Mouse (Mus musculus): ENCODE measurements around the gene Tmsb15a. TPM values are rescaled to one million over a fixed set of nuclear protein-coding genes. Genes with fewer than 3 reads are reported as not detected.

Tmsb15a gene
- total and polyA plus RNA-seq, 3 experiments: not detected

DNA sequence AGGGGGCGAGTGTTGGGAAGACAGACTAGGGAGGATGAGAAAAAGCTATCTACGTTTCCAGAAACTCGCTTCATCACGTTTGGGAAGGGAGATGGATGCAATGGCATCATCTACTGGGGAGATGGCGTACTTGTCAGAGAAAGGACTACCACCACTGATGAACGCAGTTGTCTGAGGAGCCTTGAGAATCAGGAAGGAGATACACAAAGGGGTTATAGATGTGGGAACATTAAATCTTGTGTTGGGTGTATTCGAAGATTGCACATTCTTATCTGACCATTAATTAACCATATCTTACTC is 17.9 kb upstream of the Tmsb15a start:
- H3K27ac ChIP-seq (ENCODE audit: insufficient read depth, low read depth): no peak overlapping the region
- dilution Hi-C loops (cut with MboI; ENCODE audit: extremely low pct_ligation_motif_present, extremely low pct_unique_long_range_greater_than_20kb, low sequenced_read_pairs): no loop called here
- peak; percentile 2 for DNase-seq (ENCODE audit: extremely low read depth)

DNA sequence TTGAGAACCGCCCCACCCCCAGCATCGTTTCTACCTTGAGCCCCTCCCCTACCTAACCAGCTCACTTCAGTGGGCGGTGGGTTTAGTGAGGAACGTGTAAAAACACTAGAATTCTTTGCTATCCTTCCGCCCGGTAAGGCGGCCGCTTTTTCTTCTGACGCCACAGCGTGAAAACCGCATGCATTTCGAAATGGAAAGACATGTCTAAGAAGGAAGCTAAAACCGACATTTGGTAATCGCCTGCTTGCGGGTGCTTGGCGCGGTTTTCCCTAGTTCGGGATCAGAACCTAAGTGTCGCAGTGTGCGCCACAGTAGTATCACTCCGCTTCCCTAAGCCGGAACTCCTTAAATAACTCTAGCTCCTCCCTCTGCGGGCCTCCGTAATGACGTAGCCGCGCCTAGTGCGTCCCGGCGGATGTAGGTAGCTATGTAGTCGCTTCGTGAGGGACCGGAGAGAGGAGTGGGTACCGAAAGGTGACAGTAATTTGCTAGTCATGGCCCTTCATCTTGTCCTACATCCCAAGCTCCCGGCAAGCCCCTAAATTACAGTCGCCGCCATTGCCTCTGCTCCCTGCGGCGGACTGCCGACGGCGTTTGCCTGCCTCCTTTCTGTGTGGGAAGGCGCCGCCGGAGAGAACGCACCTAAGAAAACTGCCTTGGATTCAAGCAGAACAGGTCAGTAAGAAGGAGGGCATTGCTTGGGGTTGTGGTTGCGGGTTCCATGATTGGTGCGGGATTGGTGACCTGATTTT is 17.4 kb upstream of the Tmsb15a start, which contains the start of the genes Armcx5 and Gprasp1:
TSS of gene Armcx5 (plus strand) at position 430 of the 752 bp plus-strand sequence.
TSS of gene Gprasp1 (plus strand) at position 430 of the 752 bp plus-strand sequence.
- dilution Hi-C loops (cut with MboI; ENCODE audit: extremely low pct_ligation_motif_present, extremely low pct_unique_long_range_greater_than_20kb, low sequenced_read_pairs) (no loop called here), in situ Hi-C loops (cut with MboI; ENCODE audit: low pct_ligation_motif_present, low pct_unique_long_range_greater_than_20kb, low sequenced_read_pairs) (no loop called here)

More for the DNA sequence above, 17.9 kb upstream of the Tmsb15a start:
- Histone ChIP-seq H3K27me3 (replicated peaks) (no peaks in the 10 kb centered on the region), H3K4me2 (ENCODE audit: insufficient read depth, low read depth, poor library complexity, severe bottlenecking) (peak overlapping the region; percentile 84; the same call in 1 of the 2 replicates), H3K36me3 (replicated peaks in 1 of 2; ENCODE audit: control insufficient read depth in 1 of 2, insufficient read depth in 1 of 2, low read length in 1 of 2) (peaks cover 12 to 18% of the 10 kb centered on the region in 2 experiments), H3K4me3 (replicated peaks in 1 of 3; ENCODE audit: low read depth in 2 of 3, low read length in 2 of 3, poor library complexity in 1 of 3) (peak overlapping the region; percentile 72 to 97 (median 86)), H3K4me1 (ENCODE audit: control insufficient read depth in 1 of 2, insufficient read depth in 2 of 2) (peaks cover 0 to 5% of the 10 kb centered on the region in 2 experiments; a peak in 1 of 4 replicates), H3K9me3 (replicated peaks; ENCODE audit: low read length) (no peaks in the 10 kb centered on the region), H3K9ac (ENCODE audit: insufficient read depth, low read depth) (peak overlapping the region; percentile 95), H3K79me2 (replicated peaks; ENCODE audit: control insufficient read depth, extremely low read depth, insufficient read depth, poor library complexity, severe bottlenecking) (peaks cover 13% of the 10 kb centered on the region)
- TF ChIP-seq SIN3A (IDR thresholded peaks at IDR 0.05; ENCODE audit: low read length): no peak
- no peak for TF ChIP-seq BHLHE40 (IDR thresholded peaks at IDR 0.05; ENCODE audit: low read depth, low read length)
- no peak for TF ChIP-seq ZKSCAN1 (IDR thresholded peaks at IDR 0.05; ENCODE audit: borderline replicate concordance, low read depth, low read length)
- TF ChIP-seq ZNF384 (IDR thresholded peaks at IDR 0.05; ENCODE audit: low read depth, low read length): no peak
- no peak for TF ChIP-seq CHD1 (IDR thresholded peaks at IDR 0.05; ENCODE audit: low read depth, low read length)
- TF ChIP-seq MXI1 (IDR thresholded peaks at IDR 0.05; ENCODE audit: low read depth, low read length): no peak
- no peak for TF ChIP-seq ZC3H11A (IDR thresholded peaks at IDR 0.05; ENCODE audit: low read depth, low read length)
- TF ChIP-seq KAT2A (IDR thresholded peaks at IDR 0.05; ENCODE audit: insufficient replicate concordance, low read length): no peak
- TF ChIP-seq SMC3 (IDR thresholded peaks at IDR 0.05; ENCODE audit: low read depth, low read length): no peak
- no peak for TF ChIP-seq POLR2A (IDR thresholded peaks at IDR 0.05; ENCODE audit: low read depth, low read length)
- TF ChIP-seq MAZ (IDR thresholded peaks at IDR 0.05; ENCODE audit: low read depth, low read length): no peak
- TF ChIP-seq MAX (IDR thresholded peaks at IDR 0.05; ENCODE audit: low read length): no peak
- no peak for TF ChIP-seq JUN (IDR thresholded peaks at IDR 0.05; ENCODE audit: insufficient read depth, low read depth, low read length)
- TF ChIP-seq CTCF (conservative IDR thresholded peaks at IDR 0.05 in 1 of 2, IDR thresholded peaks at IDR 0.05 in 1 of 2; ENCODE audit: low read depth in 2 of 2, low read length in 2 of 2): no peak
- no peak for TF ChIP-seq TBP (conservative IDR thresholded peaks at IDR 0.05; ENCODE audit: low read depth, low read length)
- TF ChIP-seq RAD21 (IDR thresholded peaks at IDR 0.05; ENCODE audit: low read depth, low read length): no peak
- TF ChIP-seq EP300 (IDR thresholded peaks at IDR 0.05; ENCODE audit: low read length): no peak
- TF ChIP-seq JUND (conservative IDR thresholded peaks at IDR 0.05; ENCODE audit: low read depth, low read length): no peak
- in situ Hi-C loops (cut with MboI; ENCODE audit: low pct_ligation_motif_present, low pct_unique_long_range_greater_than_20kb, low sequenced_read_pairs): no loop called here

More for the DNA sequence above, 17.4 kb upstream of the Tmsb15a start, which contains the start of the genes Armcx5 and Gprasp1:
- no peak for TF ChIP-seq ETS1 (conservative IDR thresholded peaks at IDR 0.05; ENCODE audit: low read depth, low read length)
- TF ChIP-seq CTCF (conservative IDR thresholded peaks at IDR 0.05 in 1 of 2, IDR thresholded peaks at IDR 0.05 in 1 of 2; ENCODE audit: low read depth in 2 of 2, low read length in 2 of 2): no peak
- 0 out of 2 replicates have a peak, but pooled peaks have one; percentile 26 for TF ChIP-seq IRF4 (IDR thresholded peaks at IDR 0.05; ENCODE audit: low read depth, low read length)
- no peak for TF ChIP-seq MEF2A (IDR thresholded peaks at IDR 0.05; ENCODE audit: borderline replicate concordance, low read depth, low read length)
- TF ChIP-seq GABPA (IDR thresholded peaks at IDR 0.05; ENCODE audit: insufficient replicate concordance, low read depth, low read length): no peak; the same call in 1 of the 2 replicates
- TF ChIP-seq POLR2A (IDR thresholded peaks at IDR 0.05; ENCODE audit: low read depth, low read length): peak; percentile 78
- TF ChIP-seq NELFE (IDR thresholded peaks at IDR 0.05; ENCODE audit: low read depth, low read length): peak; percentile 79
- no peak for TF ChIP-seq MAFK (IDR thresholded peaks at IDR 0.05; ENCODE audit: insufficient replicate concordance, low read length)
- no peak for TF ChIP-seq JUND (conservative IDR thresholded peaks at IDR 0.05; ENCODE audit: low read depth, low read length)
- peak; percentile 60 for TF ChIP-seq SIN3A (IDR thresholded peaks at IDR 0.05; ENCODE audit: low read length)
- peak; percentile 79 for TF ChIP-seq ELF1 (IDR thresholded peaks at IDR 0.05; ENCODE audit: low read depth, low read length)
- no peak for TF ChIP-seq ZKSCAN1 (IDR thresholded peaks at IDR 0.05; ENCODE audit: borderline replicate concordance, low read depth, low read length)
- TF ChIP-seq CHD1 (IDR thresholded peaks at IDR 0.05; ENCODE audit: low read depth, low read length): no peak
- no peak for TF ChIP-seq POLR2AphosphoS2 (IDR thresholded peaks at IDR 0.05; ENCODE audit: low read depth, low read length)
- peak; percentile 87 for TF ChIP-seq KAT2A (IDR thresholded peaks at IDR 0.05; ENCODE audit: insufficient replicate concordance, low read length)
- no peak for TF ChIP-seq TCF12 (IDR thresholded peaks at IDR 0.05; ENCODE audit: low read depth, low read length)
- peak; percentile 71 for TF ChIP-seq CHD2 (IDR thresholded peaks at IDR 0.05; ENCODE audit: low read length)
- TF ChIP-seq USF1 (IDR thresholded peaks at IDR 0.05; ENCODE audit: low read depth, low read length): no peak
- TF ChIP-seq USF2 (conservative IDR thresholded peaks at IDR 0.05; ENCODE audit: low read depth, low read length): no peak
- peak; percentile 80 for TF ChIP-seq HCFC1 (IDR thresholded peaks at IDR 0.05; ENCODE audit: low read depth, low read length)
- peak; percentile 85; the same call in 1 of the 2 replicates for TF ChIP-seq TBP (conservative IDR thresholded peaks at IDR 0.05; ENCODE audit: low read depth, low read length)
- TF ChIP-seq ZNF384 (IDR thresholded peaks at IDR 0.05; ENCODE audit: low read depth, low read length): no peak
- H3K27ac ChIP-seq (ENCODE audit: insufficient read depth, low read depth): 0 out of 2 replicates have a peak within 1 kb of the TSS, but pooled peaks have one; percentile 28
- H3K4me2 ChIP-seq (ENCODE audit: insufficient read depth, low read depth, poor library complexity, severe bottlenecking): peak within 1 kb of the TSS; percentile 84
- peaks cover 12 to 14% of the 10 kb centered on the region in 2 experiments for H3K36me3 ChIP-seq (replicated peaks in 1 of 2; ENCODE audit: control insufficient read depth in 1 of 2, insufficient read depth in 1 of 2, low read length in 1 of 2)
- peak; percentile 86 for DNase-seq (ENCODE audit: extremely low read depth)
- H3K4me1 ChIP-seq (ENCODE audit: control insufficient read depth in 1 of 2, insufficient read depth in 2 of 2): peaks cover 0 to 5% of the 10 kb centered on the region in 2 experiments; a peak in 1 of 4 replicates
- H3K9me3 ChIP-seq (replicated peaks; ENCODE audit: low read length): no peaks in the 10 kb centered on the region
- H3K27me3 ChIP-seq (replicated peaks): no peaks in the 10 kb centered on the region
- peak within 1 kb of the TSS; percentile 72 to 97 (median 86) for H3K4me3 ChIP-seq (replicated peaks in 1 of 3; ENCODE audit: low read depth in 2 of 3, low read length in 2 of 3, poor library complexity in 1 of 3)
- peak within 1 kb of the TSS; percentile 95 for H3K9ac ChIP-seq (ENCODE audit: insufficient read depth, low read depth)
- H3K79me2 ChIP-seq (replicated peaks; ENCODE audit: control insufficient read depth, extremely low read depth, insufficient read depth, poor library complexity, severe bottlenecking): peaks cover 13% of the 10 kb centered on the region

All from CH12.LX (cell line).